Mouse (Mus musculus) urinary bladder, postnatal 36 days (tissue): ENCODE data around the gene Abhd13.

ENCODE experiments used
- DNase-seq, 2 experiments: peaks; one replicate each; pipeline ENCODE4 v3.0.0; 2022; ENCODE audit warnings: low spot score in 2 of 2, mixed read lengths in 1 of 2

The Abhd13 gene

GRCm38 (mm10) chr8:9977573-9978314 lies at the start of gene Abhd13, which contains the start of gene Lig4:
Gene Abhd13, plus strand, starts transcription at chr8:9977707.
Gene Lig4, minus strand, starts transcription at chr8:9977686.
- DNase-seq = peak; percentile 99

- no peak for DNase-seq
Measured at GRCm38 (mm10) chr8:9929746-9930445, 47.6 kb upstream of the Abhd13 start.

GRCm38 (mm10) chr8:9932711-9933110 lies 44.8 kb upstream of the Abhd13 start:
- DNase-seq = no peak

GRCm38 (mm10) chr8:9934891-9935565 lies 42.5 kb upstream of the Abhd13 start:
- peak; percentile 15 to 23 for DNase-seq

- DNase-seq = no peak
Measured at GRCm38 (mm10) chr8:9935574-9935973, 41.9 kb upstream of the Abhd13 start.

- no peak for DNase-seq
Measured at GRCm38 (mm10) chr8:9949134-9949890, 28.2 kb upstream of the Abhd13 start.

- no peak for DNase-seq
Measured at GRCm38 (mm10) chr8:9958338-9958737, 19.2 kb upstream of the Abhd13 start.

GRCm38 (mm10) chr8:9959919-9960318 lies 17.6 kb upstream of the Abhd13 start:
- no peak for DNase-seq

GRCm38 (mm10) chr8:9971866-9972265 lies 5.6 kb upstream of the Abhd13 start:
- DNase-seq = no peak

GRCm38 (mm10) chr8:9975276-9975675 lies 2.2 kb upstream of the Abhd13 start:
- no peak for DNase-seq

- peak; percentile 97 to 99 for DNase-seq
Measured at GRCm38 (mm10) chr8:9975898-9976611, 1.5 kb upstream of the Abhd13 start.

GRCm38 (mm10) chr8:9977016-9977415 lies 491 bp upstream of the Abhd13 start:
- no peak for DNase-seq

GRCm38 (mm10) chr8:9978475-9979230 lies 1.1 kb downstream of the Abhd13 start:
- DNase-seq = no peak

GRCm38 (mm10) chr8:9979746-9980145 lies 2.2 kb downstream of the Abhd13 start:
- DNase-seq = no peak

GRCm38 (mm10) chr8:9980188-9980587 lies 2.7 kb downstream of the Abhd13 start:
- DNase-seq = no peak

- no peak for DNase-seq
Measured at GRCm38 (mm10) chr8:10004115-10004514, 26.6 kb downstream of the Abhd13 start.

- DNase-seq = peak in 1 of 2 experiments; percentile 21
Measured at GRCm38 (mm10) chr8:10006156-10006985, 28.9 kb downstream of the Abhd13 start, which contains the start of gene Tnfsf13b. Gene Tnfsf13b, plus strand, starts transcription at chr8:10006467.

GRCm38 (mm10) chr8:10006986-10007659 lies 29.6 kb downstream of the Abhd13 start:
- DNase-seq = no peak

GRCm38 (mm10) chr8:10007660-10008028 lies 30.1 kb downstream of the Abhd13 start:
- DNase-seq = no peak
